Mouse (Mus musculus): ENCODE results near the gene Rpl15.
A peak's percentile ranks its signal among the peaks of the same experiment; 100 is the strongest.
"Not testable (repeated sequence)": the region's sequence is repeated elsewhere in the genome, so short reads cannot be mapped to it uniquely, and the experiment has no call there.

The Rpl15 gene

DNA sequence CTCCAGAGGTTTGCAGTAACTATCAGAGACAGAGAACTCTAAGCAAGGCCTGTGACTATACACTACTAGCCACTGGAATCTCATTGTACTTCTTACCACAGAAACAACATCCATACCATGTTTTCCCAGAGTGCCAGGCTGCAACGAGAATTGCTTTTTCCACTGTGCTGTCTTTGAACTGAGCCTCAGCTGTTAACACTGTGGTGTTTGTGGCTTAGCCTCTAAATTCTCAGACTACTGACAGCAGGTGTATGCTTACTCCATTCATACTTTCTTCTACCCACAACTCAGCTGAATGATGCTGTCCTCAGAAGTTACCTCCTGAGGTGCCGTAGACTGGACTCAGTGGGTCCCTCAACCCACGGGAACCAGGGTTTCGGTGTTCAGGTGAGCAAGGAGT, 29.4 kb downstream of the Rpl15 start:
- no peak for DNase-seq (ENCODE audit: low spot score)

- DNase-seq (ENCODE audit: low spot score), result no peak
These were observed 31.1 kb downstream of the Rpl15 start for GRCm38 (mm10) chr14:18240132-18240531.

DNA sequence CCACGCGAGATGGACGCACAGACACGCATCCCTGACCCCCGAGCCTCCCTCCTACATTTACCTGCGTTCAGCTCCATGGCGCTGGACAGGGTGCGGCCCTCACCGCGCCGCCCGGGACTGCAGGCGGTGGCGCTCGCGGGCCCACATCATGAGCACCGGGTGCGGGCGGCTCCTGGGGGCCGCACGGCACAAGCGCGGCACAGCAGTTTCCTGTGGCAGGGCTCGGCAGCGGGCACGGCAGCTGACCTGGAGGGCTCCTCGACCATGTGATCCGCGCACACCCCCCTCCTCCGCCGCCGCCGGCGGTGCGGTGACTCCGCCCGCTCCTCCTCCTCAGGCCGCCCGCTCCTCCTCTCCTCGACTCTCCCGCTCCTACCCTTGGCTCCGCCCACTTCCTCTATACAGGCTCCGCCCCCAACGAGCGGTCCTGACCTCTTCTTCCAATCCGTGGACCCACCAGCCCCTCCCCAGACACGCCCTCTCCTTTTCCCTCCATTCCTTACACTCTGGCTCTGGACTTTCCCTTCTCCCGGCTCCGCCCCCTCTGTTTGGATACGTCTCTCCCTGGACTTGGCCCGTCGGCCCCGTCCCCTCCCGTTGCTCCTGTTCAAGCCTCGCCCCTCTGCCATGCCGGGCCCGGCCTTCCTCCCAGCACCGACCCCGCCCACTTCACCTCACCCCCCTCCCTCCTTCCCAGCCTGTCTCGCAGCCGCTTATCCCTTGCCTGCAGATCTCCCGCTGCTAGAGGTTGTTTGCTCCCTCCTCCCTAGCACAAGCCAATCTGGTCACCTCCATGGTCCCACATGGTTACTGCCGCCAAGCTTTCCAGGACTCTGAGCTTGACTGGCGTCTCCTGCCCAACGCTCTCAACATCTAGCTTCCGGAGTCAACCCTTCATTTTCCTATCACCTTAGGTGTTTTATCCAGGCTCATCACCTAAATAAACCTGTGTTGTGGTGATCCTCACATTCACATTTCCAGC, 32.1 kb downstream of the Rpl15 start, which contains the start of gene Nr1d2:
TSS of gene Nr1d2 (minus strand) at position 378 of the 982 bp plus-strand sequence.
- DNase-seq (ENCODE audit: low spot score), result peak; percentile 99

- peak; percentile 98 for DNase-seq (ENCODE audit: low spot score)
These were observed 33.0 kb downstream of the Rpl15 start for GRCm38 (mm10) chr14:18238131-18238749.

GRCm38 (mm10) chr14:18237381-18237780, 33.8 kb downstream of the Rpl15 start:
- DNase-seq (ENCODE audit: low spot score), result no peak

DNA sequence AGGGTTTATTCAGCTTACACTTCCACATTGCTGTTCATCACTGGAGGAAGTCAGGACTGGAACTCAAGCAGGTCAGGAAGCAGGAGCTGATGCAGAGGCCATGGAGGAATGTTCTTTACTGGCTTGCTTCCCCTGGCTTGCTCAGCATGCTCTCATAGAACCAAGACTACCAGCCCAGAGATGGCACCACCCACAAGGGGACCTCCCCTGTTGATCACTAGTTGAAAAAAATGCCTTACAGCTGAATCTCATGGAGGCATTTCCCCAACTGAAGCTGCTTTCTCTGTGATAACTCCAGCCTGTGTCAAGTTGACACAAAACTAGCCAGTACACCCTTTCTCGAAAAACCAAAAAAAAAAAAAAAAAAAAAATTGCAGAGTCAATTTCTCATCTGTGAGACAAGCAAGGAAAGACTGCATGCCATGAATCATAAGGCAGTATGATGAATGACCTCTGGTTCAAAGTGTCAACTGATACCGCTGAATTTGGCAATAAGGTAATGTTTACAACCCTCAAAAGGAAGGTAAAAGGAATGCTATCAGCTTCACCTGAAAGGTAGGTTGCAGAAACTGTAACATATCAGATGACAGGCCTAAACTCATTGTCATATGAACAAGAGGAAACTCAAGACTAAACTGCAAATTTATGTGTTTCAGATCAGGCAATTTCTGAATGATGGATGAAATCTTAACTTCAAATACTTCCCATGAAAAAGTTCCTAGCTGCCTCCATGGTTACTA, 34.5 kb downstream of the Rpl15 start:
- DNase-seq (ENCODE audit: low spot score), result not testable (repeated sequence)

GRCm38 (mm10) chr14:18233981-18234960, 36.9 kb downstream of the Rpl15 start:
- no peak for DNase-seq (ENCODE audit: low spot score)

DNA sequence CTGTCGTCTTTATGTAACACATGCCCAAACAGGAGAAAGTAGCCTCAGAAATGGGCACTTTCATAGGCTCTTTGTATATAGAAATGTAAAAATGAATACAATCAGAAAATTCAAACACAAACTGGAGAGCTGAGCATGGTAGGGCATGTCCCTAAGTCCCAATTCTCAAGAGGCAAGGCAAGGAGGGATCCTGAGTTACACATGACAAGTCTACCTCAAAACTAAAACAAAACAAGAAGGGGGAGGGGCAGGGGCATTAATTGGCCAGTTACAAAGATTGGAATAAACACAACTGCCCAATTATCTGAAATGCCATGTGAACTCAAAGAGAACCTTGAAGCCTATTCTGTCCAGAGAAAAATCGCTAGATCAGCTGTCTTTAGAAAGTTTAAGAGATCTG, 38.1 kb downstream of the Rpl15 start:
- DNase-seq (ENCODE audit: low spot score), result no peak

- DNase-seq (ENCODE audit: low spot score), result not testable (repeated sequence)
These were observed 39.3 kb downstream of the Rpl15 start for GRCm38 (mm10) chr14:18231866-18232265.

GRCm38 (mm10) chr14:18229751-18230150, 41.4 kb downstream of the Rpl15 start:
- DNase-seq (ENCODE audit: low spot score), result not testable (repeated sequence)

DNA sequence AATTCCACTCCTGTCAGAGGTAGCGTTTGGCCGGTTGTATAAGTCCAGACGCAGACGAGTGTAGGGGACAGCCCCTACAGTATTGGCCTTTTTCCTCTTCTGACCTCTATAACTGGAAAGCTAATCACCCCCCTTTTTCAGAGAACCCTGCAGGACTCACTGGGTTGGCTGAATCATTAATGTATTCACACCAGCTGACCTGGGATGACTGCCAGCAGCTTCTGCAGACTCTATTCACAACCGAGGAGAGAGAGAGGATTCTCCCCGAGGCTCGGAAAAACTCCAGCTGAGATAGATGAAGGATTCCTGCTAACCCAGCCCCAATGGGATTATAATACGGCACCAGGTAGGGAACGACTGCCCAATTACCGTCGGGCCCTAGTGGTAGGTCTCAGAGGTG, 45.0 kb downstream of the Rpl15 start:
- not testable (repeated sequence) for DNase-seq (ENCODE audit: low spot score)

DNA sequence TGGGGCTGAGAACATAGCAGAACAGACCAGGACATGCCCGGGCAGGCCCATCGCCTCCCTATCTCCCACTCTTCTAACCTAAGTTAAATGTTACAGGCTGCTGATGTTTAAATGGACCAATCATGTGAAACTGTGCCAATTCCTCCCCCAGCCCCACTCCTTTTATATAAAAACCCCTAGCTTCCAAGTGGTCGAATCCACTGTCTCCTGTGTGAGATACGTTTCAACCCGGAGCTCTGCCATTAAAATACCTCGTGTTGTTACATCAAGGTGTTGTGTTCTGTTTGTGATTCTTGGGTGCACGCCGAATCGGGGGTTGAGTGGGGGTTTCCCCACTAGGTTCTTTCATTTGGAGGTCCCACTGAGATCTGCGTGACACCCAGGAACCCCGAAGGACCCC, 45.8 kb downstream of the Rpl15 start:
- not testable (repeated sequence) for DNase-seq (ENCODE audit: low spot score)

DNA sequence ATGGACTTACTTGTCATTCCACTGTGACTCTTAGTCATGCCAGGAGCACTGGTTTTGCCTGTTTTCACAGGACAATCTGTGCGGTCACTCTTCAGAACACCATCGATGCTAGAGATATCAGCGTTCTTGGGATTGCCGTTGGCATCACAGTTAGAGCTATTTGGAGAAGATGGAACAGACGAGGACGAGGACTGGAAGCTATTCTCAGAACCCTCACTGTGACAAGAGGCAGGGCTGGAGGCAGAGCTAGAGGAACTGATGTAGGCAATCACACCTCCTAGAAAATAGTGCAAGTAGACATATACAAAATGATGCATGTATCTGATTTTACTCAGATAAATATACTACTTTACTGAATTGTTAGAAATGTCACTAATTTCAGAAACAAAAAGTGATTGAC, 49.2 kb downstream of the Rpl15 start:
- DNase-seq (ENCODE audit: low spot score), result no peak

All from ovary, postnatal 36 days (tissue).